Mouse (Mus musculus) C2C12 (cell line): ENCODE results near the gene Klhl22. TPM values are rescaled to one million over a fixed set of nuclear protein-coding genes. Genes with fewer than 3 reads are reported as not detected.

Experiments
- H3K27me3 ChIP-seq: one replicate; pipeline ENCODE4 v1.6.1; 2011; ENCODE audit not compliant: control insufficient read depth, insufficient read depth, insufficient read length
- H3K36me3 ChIP-seq: one replicate; pipeline ENCODE4 v1.6.1; 2011; ENCODE audit not compliant: control insufficient read depth, insufficient read depth
- H3K4me3 ChIP-seq: one replicate; pipeline ENCODE4 v1.5.1; 2011; ENCODE audit warnings: mild to moderate bottlenecking, control low read depth; ENCODE audit not compliant: poor library complexity, insufficient read depth, severe bottlenecking
- H3K79me2 ChIP-seq: one replicate; pipeline ENCODE4 v1.6.1; 2011; ENCODE audit not compliant: control insufficient read depth, insufficient read depth
- H3K79me3 ChIP-seq: one replicate; pipeline ENCODE4 v1.6.1; 2011; ENCODE audit warnings: low read depth, control low read depth
- H3ac ChIP-seq: one replicate; pipeline ENCODE3; 2011; ENCODE audit warnings: low read depth; ENCODE audit not compliant: control insufficient read depth, insufficient read length
- CEBPB ChIP-seq: IDR thresholded peaks from one replicate; pipeline ENCODE4 v1.6.1; 2011; ENCODE audit warnings: low read depth, mild to moderate bottlenecking, control low read depth, moderate library complexity
- CTCF ChIP-seq: IDR thresholded peaks from one replicate; pipeline ENCODE4 v1.5.1; 2011; ENCODE audit not compliant: control insufficient read depth, insufficient read depth, insufficient read length
- FOSL1 ChIP-seq: IDR thresholded peaks from one replicate; pipeline ENCODE4 v1.8.0; 2011; ENCODE audit warnings: mild to moderate bottlenecking, low read length; ENCODE audit not compliant: poor library complexity, insufficient read depth, severe bottlenecking
- MAX ChIP-seq: IDR thresholded peaks from one replicate; pipeline ENCODE4 v1.6.1; 2011; ENCODE audit warnings: mild to moderate bottlenecking, control low read depth
- MYOD1 ChIP-seq: IDR thresholded peaks from one replicate; pipeline ENCODE4 v1.6.1; 2011; ENCODE audit warnings: low read depth; ENCODE audit not compliant: control insufficient read depth, insufficient read length
- MYOG ChIP-seq: IDR thresholded peaks from one replicate; pipeline ENCODE4 v1.6.1; 2011; ENCODE audit not compliant: control insufficient read depth, insufficient read length; ENCODE audit errors: extremely low read depth
- USF1 ChIP-seq: IDR thresholded peaks from one replicate; pipeline ENCODE4 v1.6.1; 2011; ENCODE audit warnings: low read depth, mild to moderate bottlenecking, control low read depth, moderate library complexity
- polyA plus RNA-seq: library from polyadenylated mRNA; unstranded; fragments of >200 nt; fragmentation: generic; extraction: Trizol; gene quantifications from one replicate; pipeline ENCODE4 v1.2.1, GENCODE M21; 2012; ENCODE audit warnings: missing spikeins

Klhl22 gene
- polyA plus RNA-seq, 1 experiment: 83.6 TPM

DNA sequence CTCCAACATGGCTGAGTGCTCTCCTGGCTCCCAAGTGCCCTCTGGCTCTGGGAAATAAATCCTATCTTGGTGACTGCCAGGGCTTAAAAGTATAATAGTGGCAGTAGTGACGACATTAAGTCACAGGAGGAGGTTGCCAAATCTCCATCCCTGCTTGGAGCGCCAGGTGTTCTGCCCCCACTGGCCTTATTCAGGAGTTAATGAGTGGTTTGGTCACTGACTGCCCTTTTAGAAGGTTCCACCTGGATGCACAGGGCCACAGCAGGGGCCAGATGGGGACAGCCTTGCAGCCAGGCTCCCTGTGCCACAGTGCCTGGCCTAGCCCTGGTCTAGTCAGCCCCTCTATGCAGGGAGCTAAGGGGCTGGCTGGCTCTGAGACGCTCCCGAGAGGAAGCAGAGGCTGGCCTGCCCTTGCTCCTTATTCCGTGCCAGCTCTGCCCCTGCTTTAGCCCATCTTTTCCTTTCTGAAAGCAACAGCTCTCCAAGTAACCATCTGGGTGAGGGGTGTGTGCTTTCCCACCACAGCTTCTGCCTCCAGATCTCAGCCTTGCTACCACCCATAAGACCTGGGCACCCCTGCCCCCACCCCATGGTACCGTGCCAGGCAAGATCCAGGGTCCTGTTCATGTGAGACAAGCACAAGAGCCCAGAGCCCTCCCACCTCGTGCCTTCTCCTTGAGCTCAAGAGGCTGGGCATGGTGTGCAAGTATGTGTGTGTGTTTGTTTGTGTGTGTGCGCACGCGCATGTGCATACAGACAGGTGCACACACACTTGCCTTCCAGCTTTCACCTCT is 71.2 kb downstream of the Klhl22 start:
- H3K79me3 ChIP-seq: no peaks in the 10 kb centered on the region
- no peaks in the 10 kb centered on the region for H3K36me3 ChIP-seq
- H3ac ChIP-seq: no peak overlapping the region
- H3K27me3 ChIP-seq: peaks cover 75% of the 10 kb centered on the region
- no peaks in the 10 kb centered on the region for H3K79me2 ChIP-seq
- no peak overlapping the region for H3K4me3 ChIP-seq
- no peak for TF ChIP-seq MYOD1
- no peak for TF ChIP-seq MYOG
- TF ChIP-seq MAX: no peak
- no peak for TF ChIP-seq CTCF
- no peak for TF ChIP-seq FOSL1
- TF ChIP-seq CEBPB: no peak
- no peak for TF ChIP-seq USF1

DNA sequence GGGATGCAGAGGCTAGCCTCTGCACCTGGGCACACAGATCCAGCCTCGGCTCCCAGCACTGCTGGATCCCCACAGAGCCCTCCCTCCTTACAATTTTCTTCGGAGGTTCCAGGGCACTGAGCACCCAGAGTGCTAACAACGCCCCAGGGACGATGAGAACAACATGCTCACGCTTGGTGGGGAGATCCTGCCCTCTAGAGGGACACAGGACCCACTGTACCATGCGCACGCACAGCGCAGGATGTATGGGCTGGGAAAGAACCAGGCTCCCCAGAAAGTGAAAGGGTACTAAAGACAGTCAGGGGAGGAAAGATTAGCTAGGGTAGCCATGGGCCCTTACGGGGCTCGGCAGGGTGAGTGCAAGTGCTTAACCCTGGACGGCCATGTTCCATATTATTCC is 72.4 kb downstream of the Klhl22 start:
- H3K79me2 ChIP-seq: no peaks in the 10 kb centered on the region
- H3K36me3 ChIP-seq: no peaks in the 10 kb centered on the region
- H3K79me3 ChIP-seq: no peaks in the 10 kb centered on the region
- peak overlapping the region; percentile 18 for H3ac ChIP-seq
- no peak overlapping the region for H3K4me3 ChIP-seq
- no peak for TF ChIP-seq CTCF
- no peak for TF ChIP-seq MYOD1
- TF ChIP-seq USF1: no peak
- TF ChIP-seq FOSL1: no peak
- TF ChIP-seq MYOG: no peak
- no peak for TF ChIP-seq MAX
- TF ChIP-seq CEBPB: no peak
- peaks cover 83% of the 10 kb centered on the region for H3K27me3 ChIP-seq

DNA sequence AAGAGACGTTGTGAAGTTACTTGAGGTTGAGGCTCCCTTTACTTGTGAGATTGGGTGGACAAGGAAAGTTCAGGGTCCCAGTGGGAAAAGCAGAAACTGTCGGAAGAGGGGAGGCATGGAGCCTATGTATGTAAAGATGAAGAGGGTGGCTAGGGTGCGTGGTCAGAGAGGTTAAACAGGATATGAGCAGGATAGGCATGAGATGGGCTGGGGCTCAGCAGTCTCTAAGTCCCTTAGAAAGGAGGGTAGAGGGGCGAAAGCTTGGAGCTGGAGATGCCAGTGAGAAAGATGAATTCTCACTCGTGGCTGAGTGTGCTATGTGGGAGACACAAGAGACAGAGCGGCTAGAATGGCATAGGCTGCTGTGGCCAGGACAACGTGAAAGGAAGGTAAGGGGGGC is 73.4 kb downstream of the Klhl22 start, which contains the start of gene B830017H08Rik:
B830017H08Rik (plus strand) TSS at position 301 of the 400 bp plus-strand sequence.
- Histone ChIP-seq H3K4me3 (no peak within 1 kb of the TSS), H3K27me3 (peaks cover 79% of the 10 kb centered on the region), H3K36me3 (no peaks in the 10 kb centered on the region), H3ac (peak within 1 kb of the TSS; percentile 55), H3K79me2 (no peaks in the 10 kb centered on the region), H3K79me3 (no peaks in the 10 kb centered on the region)
- no peak for TF ChIP-seq FOSL1
- no peak for TF ChIP-seq MYOG
- no peak for TF ChIP-seq MYOD1
- no peak for TF ChIP-seq CTCF
- TF ChIP-seq MAX: no peak
- no peak for TF ChIP-seq CEBPB
- TF ChIP-seq USF1: no peak

DNA sequence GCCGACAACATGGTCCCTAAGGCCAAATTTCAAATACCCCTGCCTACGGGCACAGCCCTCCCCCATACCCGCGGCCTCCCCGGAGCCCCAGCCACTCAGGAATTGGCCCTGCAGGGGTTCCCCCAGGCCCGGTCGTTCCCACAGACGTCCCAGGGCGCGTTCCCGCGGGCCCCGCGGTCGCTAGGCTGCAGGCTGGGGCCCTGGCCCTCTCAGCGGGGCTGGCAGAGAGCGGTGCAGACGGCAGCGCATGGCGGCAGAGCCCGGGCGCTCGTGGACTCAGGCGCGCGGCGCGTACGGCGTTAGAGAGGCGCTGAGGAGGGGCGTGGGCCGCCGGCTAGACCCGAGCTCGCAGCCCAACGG is 73.9 kb downstream of the Klhl22 start:
- Histone ChIP-seq H3K36me3 (no peaks in the 10 kb centered on the region), H3K4me3 (no peak overlapping the region), H3K79me3 (no peaks in the 10 kb centered on the region), H3K27me3 (peaks cover 79% of the 10 kb centered on the region), H3ac (peak overlapping the region; percentile 55), H3K79me2 (no peaks in the 10 kb centered on the region)
- TF ChIP-seq MAX (no peak), CTCF (no peak), USF1 (no peak), MYOG (no peak), MYOD1 (no peak), CEBPB (no peak), FOSL1 (no peak)

DNA sequence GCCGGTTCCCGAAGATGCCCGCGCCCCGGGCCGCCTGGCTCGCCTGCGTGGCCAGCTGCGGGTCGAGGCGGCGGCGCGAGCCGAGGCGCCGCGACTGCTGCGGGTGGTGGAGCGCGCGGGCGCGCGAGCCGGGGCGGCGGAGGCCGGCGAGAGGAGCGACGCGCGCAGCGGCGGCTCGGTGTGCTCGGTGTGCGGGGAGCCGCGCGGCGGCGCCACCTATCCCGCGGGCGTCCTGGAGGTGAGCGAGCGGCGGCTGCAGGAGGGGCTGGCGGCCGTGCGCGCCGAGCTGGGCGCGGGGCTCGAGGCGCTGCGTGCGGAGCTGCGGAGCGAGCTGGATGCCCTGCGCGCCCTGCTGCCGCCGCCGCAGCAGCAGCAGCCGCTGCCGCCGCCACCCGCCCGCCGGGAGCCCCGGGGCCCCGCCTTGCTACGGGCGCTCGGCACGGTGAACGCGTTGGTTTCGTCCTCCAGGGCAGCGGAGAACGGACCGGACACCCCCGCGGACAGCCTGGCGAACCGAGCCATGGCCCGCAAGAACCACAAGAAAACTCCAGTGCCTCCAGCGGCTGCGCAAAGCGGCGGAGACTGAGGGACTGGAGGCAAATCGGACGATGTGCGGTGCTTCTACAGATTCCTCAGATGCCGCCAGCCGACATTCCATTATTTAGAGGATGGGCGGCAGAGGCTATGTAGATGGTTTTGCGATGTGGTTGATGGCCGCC is 74.4 kb downstream of the Klhl22 start:
- no peak overlapping the region for H3K4me3 ChIP-seq
- H3K27me3 ChIP-seq: peaks cover 74% of the 10 kb centered on the region
- H3K79me3 ChIP-seq: no peaks in the 10 kb centered on the region
- peak overlapping the region; percentile 55 for H3ac ChIP-seq
- H3K79me2 ChIP-seq: no peaks in the 10 kb centered on the region
- no peaks in the 10 kb centered on the region for H3K36me3 ChIP-seq
- TF ChIP-seq MAX (no peak), CTCF (no peak), MYOD1 (no peak), FOSL1 (no peak), CEBPB (no peak), MYOG (no peak), USF1 (no peak)
